Mouse (Mus musculus) hindbrain, embryonic 13.5 days (tissue): ENCODE measurements at regions not wholly inside any gene's neighbourhood (a gene's known extent, or its start where the extent isn't known, plus 50 kb on each side); places are given as distances from the start of the nearest gene placed in this dataset.

Experiments used
- ATAC-seq: fragments of 200-750 bp; cut with Nextera tagmentation; 2 replicates; pipeline ENCODE4 v1.8.0; 2017; ENCODE audit warnings: moderate TSS enrichment; ENCODE audit not compliant: low FRiP score
- H3K27ac ChIP-seq: fragments of 300-500 bp; sonication (generic); 2 replicates; pipeline ENCODE4 v1.5.1; 2015; ENCODE audit warnings: inconsistent platforms, mild to moderate bottlenecking, moderate library complexity
- H3K27me3 ChIP-seq: fragments of 300-500 bp; sonication (generic); 2 replicates; pipeline ENCODE4 v1.6.1; 2015; ENCODE audit warnings: mild to moderate bottlenecking, inconsistent platforms
- H3K36me3 ChIP-seq: fragments of 300-500 bp; sonication (generic); 2 replicates; pipeline ENCODE4 v1.6.1; 2015; ENCODE audit warnings: mild to moderate bottlenecking, inconsistent platforms
- H3K4me1 ChIP-seq: fragments of 300-500 bp; sonication (generic); replicated peaks from 2 replicates; pipeline ENCODE4 v1.6.1; 2015; ENCODE audit warnings: inconsistent platforms
- H3K4me2 ChIP-seq: fragments of 300-500 bp; sonication (generic); 2 replicates; pipeline ENCODE4 v1.6.1; 2015; ENCODE audit warnings: inconsistent platforms, mild to moderate bottlenecking, moderate library complexity
- H3K4me3 ChIP-seq: fragments of 300-500 bp; sonication (generic); 2 replicates; pipeline ENCODE4 v1.5.1; 2015; ENCODE audit warnings: mild to moderate bottlenecking, inconsistent platforms
- H3K9ac ChIP-seq: fragments of 300-500 bp; sonication (generic); 2 replicates; pipeline ENCODE4 v1.6.1; 2015; ENCODE audit warnings: mild to moderate bottlenecking, inconsistent platforms
- H3K9me3 ChIP-seq: fragments of 300-500 bp; sonication (generic); 2 replicates; pipeline ENCODE4 v1.6.1; 2016; ENCODE audit warnings: inconsistent platforms
- WGBS: fragments of 180-500 bp; shearing (Covaris S2); methylation state at CpG from one replicate; pipeline ENCODE4 v1.1.7; 2015; 5-methylcytosine and 5-hydroxymethylcytosine counted together

DNA sequence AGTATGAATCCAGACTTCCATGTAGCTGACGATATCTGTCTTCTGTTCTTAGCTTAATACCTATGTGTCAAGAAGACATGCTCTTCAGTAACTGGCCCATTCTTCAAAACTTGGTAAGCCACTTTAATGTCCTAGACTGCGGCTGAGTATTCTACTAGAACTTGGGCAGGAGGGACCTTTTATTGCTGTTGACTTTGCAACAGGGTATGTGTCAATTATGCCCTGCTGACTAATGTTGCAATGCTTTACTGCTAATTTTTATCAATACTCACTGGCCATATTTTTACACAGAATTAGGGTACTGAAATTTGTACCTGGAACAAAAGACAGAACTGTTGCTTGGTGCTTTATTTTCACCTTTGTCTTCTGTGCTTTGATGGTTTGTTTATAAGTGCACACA is 746.9 kb downstream of the Ppargc1a start:
- ATAC-seq = no peak
- no peaks in the 10 kb centered on the region for H3K4me1 ChIP-seq
- H3K9me3 ChIP-seq = no peaks in the 10 kb centered on the region
- H3K4me3 ChIP-seq = no peak overlapping the region
- WGBS = 93% methylated on average over 2 of the region's 2 CpGs
- no peaks in the 10 kb centered on the region for H3K36me3 ChIP-seq
- H3K27me3 ChIP-seq = no peaks in the 10 kb centered on the region
- H3K9ac ChIP-seq = no peak overlapping the region
- H3K27ac ChIP-seq = no peak overlapping the region
- no peak overlapping the region for H3K4me2 ChIP-seq

GRCm38 (mm10) chr5:50819959-50820358 is 747.6 kb downstream of the Ppargc1a start:
- H3K36me3 ChIP-seq = no peaks in the 10 kb centered on the region
- H3K9me3 ChIP-seq = no peaks in the 10 kb centered on the region
- no peak overlapping the region for H3K27ac ChIP-seq
- no peak overlapping the region for H3K4me2 ChIP-seq
- no peak overlapping the region for H3K4me3 ChIP-seq
- ATAC-seq = no peak
- H3K4me1 ChIP-seq = no peaks in the 10 kb centered on the region
- H3K9ac ChIP-seq = no peak overlapping the region
- no peaks in the 10 kb centered on the region for H3K27me3 ChIP-seq

- ATAC-seq = no peak
- H3K9me3 ChIP-seq = no peaks in the 10 kb centered on the region
Measured at GRCm38 (mm10) chr5:50795310-50795709, 736.5 kb upstream of the Adgra3 start.

DNA sequence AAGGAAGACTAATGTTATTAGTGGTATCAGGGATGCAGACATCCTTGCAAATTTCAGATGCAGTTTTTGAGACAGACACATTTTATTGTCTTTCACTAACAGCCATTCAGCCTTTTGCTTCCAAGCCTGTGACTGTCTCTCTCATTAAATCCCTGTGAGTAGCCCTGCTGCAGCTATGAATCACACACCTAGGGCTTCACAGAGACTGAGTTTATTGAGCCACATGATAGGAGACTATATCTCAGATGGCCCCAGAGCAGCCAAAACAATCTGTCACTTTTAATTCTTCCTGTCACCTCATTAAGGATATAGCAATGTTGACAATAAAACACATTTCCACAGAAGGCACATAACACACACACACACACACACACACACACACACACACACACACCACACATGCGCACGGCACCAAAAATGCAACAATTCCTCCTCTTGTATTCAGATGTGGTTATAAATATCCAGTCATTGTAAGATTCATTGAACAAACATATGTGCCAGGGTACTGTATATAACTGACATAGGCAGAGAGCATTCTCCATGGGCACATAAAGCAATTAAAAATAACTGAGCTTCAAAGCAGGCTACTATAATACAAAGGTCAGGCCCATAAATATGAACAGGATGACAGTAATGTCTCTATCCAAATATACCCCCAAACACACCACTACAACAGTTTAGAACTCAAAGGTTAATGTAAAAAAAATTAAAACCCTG is 735.8 kb upstream of the Adgra3 start:
- H3K27ac ChIP-seq = 0 out of 2 replicates have a peak overlapping the region, but pooled peaks have one; percentile 30
- H3K9ac ChIP-seq = no peak overlapping the region
- ATAC-seq = peak; percentile 77; the same call in 1 of the 2 replicates
- peaks cover 8% of the 10 kb centered on the region for H3K4me1 ChIP-seq
- H3K4me2 ChIP-seq = no peak overlapping the region
- no peaks in the 10 kb centered on the region for H3K27me3 ChIP-seq
- H3K9me3 ChIP-seq = no peaks in the 10 kb centered on the region
- 76% methylated on average over 2 of the region's 2 CpGs for WGBS
- no peak overlapping the region for H3K4me3 ChIP-seq
- H3K36me3 ChIP-seq = no peaks in the 10 kb centered on the region

More at GRCm38 (mm10) chr5:50795310-50795709, 736.5 kb upstream of the Adgra3 start:
- 61% methylated on average over 4 of the region's 4 CpGs for WGBS
- Histone ChIP-seq H3K27me3 (no peaks in the 10 kb centered on the region), H3K4me2 (no peak overlapping the region), H3K27ac (no peak overlapping the region), H3K4me1 (peaks cover 8% of the 10 kb centered on the region), H3K36me3 (no peaks in the 10 kb centered on the region), H3K4me3 (no peak overlapping the region), H3K9ac (no peak overlapping the region)

DNA sequence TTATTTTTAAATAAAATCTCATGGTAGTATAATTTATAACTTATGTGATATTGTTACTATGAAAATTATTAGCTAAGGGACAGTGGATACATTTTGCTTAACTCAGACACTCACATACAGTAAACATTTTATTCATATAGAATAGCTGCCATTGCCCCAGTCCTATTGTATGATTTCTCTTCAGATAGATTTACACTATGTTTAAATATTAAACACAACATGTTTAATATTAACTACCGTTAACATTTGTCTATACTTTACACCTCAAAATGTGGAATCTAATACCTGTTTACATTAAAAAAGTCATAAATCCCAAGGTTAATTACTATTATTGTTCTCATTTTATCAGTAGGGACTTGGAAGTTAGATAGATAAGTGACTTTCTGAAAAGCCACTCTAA is 734.8 kb upstream of the Adgra3 start:
- Histone ChIP-seq H3K27ac (no peak overlapping the region), H3K9ac (no peak overlapping the region), H3K27me3 (no peaks in the 10 kb centered on the region), H3K4me3 (no peak overlapping the region), H3K4me2 (no peak overlapping the region), H3K9me3 (no peaks in the 10 kb centered on the region), H3K36me3 (no peaks in the 10 kb centered on the region), H3K4me1 (peaks cover 8% of the 10 kb centered on the region)
- no peak for ATAC-seq
- 96% methylated on average over 1 of the region's 1 CpGs for WGBS

DNA sequence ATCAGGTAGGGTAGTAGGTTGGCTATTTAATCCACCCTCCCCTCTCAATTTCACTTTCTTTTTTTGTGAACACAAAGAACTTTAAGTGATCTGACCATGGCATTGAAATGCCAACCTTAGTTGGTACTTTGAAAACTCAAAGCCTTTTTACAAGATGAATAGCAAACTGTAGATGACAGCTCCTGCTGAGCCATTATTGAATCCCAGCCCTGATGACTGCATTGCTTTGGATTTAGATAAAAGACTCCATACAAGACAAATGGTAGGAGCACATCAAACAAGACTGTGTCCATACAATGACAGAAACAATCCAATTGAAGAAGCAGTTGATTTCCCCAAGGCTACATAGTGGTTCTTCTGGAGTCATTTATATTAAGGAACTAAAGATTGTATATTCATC is 726.5 kb upstream of the Adgra3 start:
- H3K4me1 ChIP-seq = no peaks in the 10 kb centered on the region
- ATAC-seq = no peak

DNA sequence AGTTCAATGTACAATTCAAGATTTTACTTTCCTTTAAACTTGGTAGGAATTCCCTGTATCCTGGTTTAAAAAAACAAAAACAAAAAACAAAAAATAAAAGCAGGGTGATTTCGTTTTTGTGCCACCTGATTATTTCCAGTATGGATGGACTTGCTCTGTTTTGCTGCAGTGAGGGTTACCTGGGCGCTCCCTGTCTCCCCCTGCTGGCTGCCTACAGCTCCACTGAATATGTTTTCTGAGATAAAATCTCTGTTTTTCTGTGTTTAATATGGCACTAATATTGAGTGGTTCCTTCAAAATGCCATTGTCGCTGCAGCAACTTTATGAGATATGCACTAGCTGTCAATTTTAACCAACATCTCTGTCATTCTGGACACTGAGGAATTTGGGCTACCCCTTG is 720.3 kb upstream of the Adgra3 start:
- Histone ChIP-seq H3K9me3 (no peaks in the 10 kb centered on the region), H3K27me3 (no peaks in the 10 kb centered on the region), H3K9ac (no peak overlapping the region), H3K4me3 (no peak overlapping the region), H3K4me2 (no peak overlapping the region), H3K36me3 (no peaks in the 10 kb centered on the region), H3K4me1 (no peaks in the 10 kb centered on the region), H3K27ac (no peak overlapping the region)
- no peak for ATAC-seq
- 65% methylated on average over 3 of the region's 3 CpGs for WGBS

More for the DNA sequence above, 726.5 kb upstream of the Adgra3 start:
- H3K9me3 ChIP-seq = no peaks in the 10 kb centered on the region
- H3K36me3 ChIP-seq = no peaks in the 10 kb centered on the region
- no peak overlapping the region for H3K27ac ChIP-seq
- no peak overlapping the region for H3K4me3 ChIP-seq
- H3K27me3 ChIP-seq = no peaks in the 10 kb centered on the region
- H3K4me2 ChIP-seq = no peak overlapping the region
- H3K9ac ChIP-seq = no peak overlapping the region

- WGBS = 81% methylated on average over 6 of the region's 6 CpGs
- no peak for ATAC-seq
- no peak overlapping the region for H3K27ac ChIP-seq
Measured at GRCm38 (mm10) chr5:50778221-50778620, 719.4 kb upstream of the Adgra3 start.

GRCm38 (mm10) chr5:50762261-50762660 is 703.5 kb upstream of the Adgra3 start:
- no peaks in the 10 kb centered on the region for H3K9me3 ChIP-seq
- 84% methylated on average over 5 of the region's 5 CpGs for WGBS
- no peak for ATAC-seq

More at GRCm38 (mm10) chr5:50778221-50778620, 719.4 kb upstream of the Adgra3 start:
- H3K9ac ChIP-seq = no peak overlapping the region
- no peaks in the 10 kb centered on the region for H3K9me3 ChIP-seq
- no peak overlapping the region for H3K4me2 ChIP-seq
- H3K27me3 ChIP-seq = no peaks in the 10 kb centered on the region
- H3K4me3 ChIP-seq = no peak overlapping the region
- H3K4me1 ChIP-seq = no peaks in the 10 kb centered on the region
- no peaks in the 10 kb centered on the region for H3K36me3 ChIP-seq

GRCm38 (mm10) chr5:50760386-50760785 is 701.6 kb upstream of the Adgra3 start:
- ATAC-seq = no peak
- WGBS = 91% methylated on average over 3 of the region's 3 CpGs
- Histone ChIP-seq H3K4me1 (no peaks in the 10 kb centered on the region), H3K4me2 (no peak overlapping the region), H3K4me3 (no peak overlapping the region), H3K9me3 (no peaks in the 10 kb centered on the region), H3K9ac (no peak overlapping the region), H3K27me3 (no peaks in the 10 kb centered on the region), H3K27ac (no peak overlapping the region), H3K36me3 (no peaks in the 10 kb centered on the region)

More at GRCm38 (mm10) chr5:50762261-50762660, 703.5 kb upstream of the Adgra3 start:
- H3K4me3 ChIP-seq = no peak overlapping the region
- no peak overlapping the region for H3K9ac ChIP-seq
- no peaks in the 10 kb centered on the region for H3K27me3 ChIP-seq
- no peaks in the 10 kb centered on the region for H3K36me3 ChIP-seq
- H3K4me2 ChIP-seq = no peak overlapping the region
- H3K27ac ChIP-seq = no peak overlapping the region
- no peaks in the 10 kb centered on the region for H3K4me1 ChIP-seq

GRCm38 (mm10) chr5:50752766-50753165 is 694.0 kb upstream of the Adgra3 start:
- WGBS = 68% methylated on average over 1 of the region's 1 CpGs
- ATAC-seq = no peak

DNA sequence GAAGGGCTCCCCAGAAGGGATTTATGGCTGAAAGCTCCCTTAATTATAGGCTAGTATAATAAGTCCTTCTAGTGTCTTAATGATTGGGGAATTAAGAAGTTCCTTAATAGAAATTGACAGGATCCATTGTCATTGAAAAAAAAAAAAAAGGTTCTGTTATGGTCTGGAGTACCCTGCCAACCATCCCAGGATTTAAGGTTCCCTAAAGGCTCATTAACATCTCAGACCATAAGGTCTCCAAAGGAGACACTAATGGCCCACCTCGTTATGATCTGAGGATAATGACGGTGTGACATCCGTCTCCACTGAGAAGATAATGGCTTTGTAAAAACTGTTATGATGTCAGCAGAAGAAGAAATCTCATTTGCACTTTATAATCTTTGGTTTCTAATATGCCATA is 692.6 kb upstream of the Adgra3 start:
- Histone ChIP-seq H3K27ac (no peak overlapping the region), H3K4me3 (no peak overlapping the region), H3K27me3 (no peaks in the 10 kb centered on the region), H3K9ac (no peak overlapping the region), H3K4me2 (no peak overlapping the region), H3K9me3 (no peaks in the 10 kb centered on the region), H3K4me1 (no peaks in the 10 kb centered on the region), H3K36me3 (no peaks in the 10 kb centered on the region)
- no peak for ATAC-seq
- 52% methylated on average over 3 of the region's 3 CpGs for WGBS

More at GRCm38 (mm10) chr5:50752766-50753165, 694.0 kb upstream of the Adgra3 start:
- no peaks in the 10 kb centered on the region for H3K9me3 ChIP-seq
- H3K36me3 ChIP-seq = no peaks in the 10 kb centered on the region
- no peak overlapping the region for H3K4me3 ChIP-seq
- H3K4me2 ChIP-seq = no peak overlapping the region
- H3K27me3 ChIP-seq = no peaks in the 10 kb centered on the region
- no peak overlapping the region for H3K27ac ChIP-seq
- no peak overlapping the region for H3K9ac ChIP-seq
- H3K4me1 ChIP-seq = no peaks in the 10 kb centered on the region

DNA sequence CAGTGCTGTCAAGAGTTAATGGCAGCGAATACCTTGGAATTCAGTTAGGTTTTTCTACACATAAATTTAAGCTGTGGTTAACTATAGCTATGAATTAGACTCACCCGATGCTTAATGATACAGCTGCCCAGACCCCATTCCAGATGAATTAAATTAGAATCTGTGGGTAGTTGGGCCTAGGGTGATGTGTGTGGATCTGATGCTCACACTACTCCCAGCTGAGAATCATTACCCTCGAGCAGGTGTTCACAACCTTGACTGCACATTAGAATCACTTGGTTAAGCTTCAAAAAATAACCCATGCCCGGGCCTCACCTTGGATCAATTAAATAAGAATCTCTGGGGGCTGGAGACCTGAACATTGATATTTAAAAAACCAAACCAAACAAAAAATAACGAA is 684.2 kb upstream of the Adgra3 start:
- Histone ChIP-seq H3K9me3 (no peaks in the 10 kb centered on the region), H3K9ac (no peak overlapping the region), H3K4me2 (no peak overlapping the region), H3K27ac (no peak overlapping the region), H3K4me3 (no peak overlapping the region), H3K27me3 (no peaks in the 10 kb centered on the region), H3K36me3 (no peaks in the 10 kb centered on the region), H3K4me1 (no peaks in the 10 kb centered on the region)
- 71% methylated on average over 5 of the region's 5 CpGs for WGBS
- ATAC-seq = no peak
